Mouse (Mus musculus) myocyte (in vitro differentiated cells): ENCODE results near the gene Cracr2b.

Source experiments
- CEBPB ChIP-seq: IDR thresholded peaks from 2 replicates; pipeline ENCODE4 v1.6.1; 2011; ENCODE audit warnings: mild to moderate bottlenecking, moderate library complexity; ENCODE audit not compliant: poor library complexity, insufficient read depth, severe bottlenecking
- MAX ChIP-seq: IDR thresholded peaks from one replicate; pipeline ENCODE4 v1.6.1; 2011; ENCODE audit warnings: low read depth, mild to moderate bottlenecking, control low read depth
- MYOD1 ChIP-seq, 3 experiments: IDR thresholded peaks; one replicate each; pipeline ENCODE4 v1.6.1; 2011; ENCODE audit warnings: control low read depth in 2 of 3, low read depth in 2 of 3, mild to moderate bottlenecking in 2 of 3, moderate library complexity in 1 of 3; ENCODE audit not compliant: insufficient read length in 2 of 3, control insufficient read depth in 1 of 3
- MYOG ChIP-seq, 3 experiments: IDR thresholded peaks; one replicate each; pipeline ENCODE4 v1.6.1; 2011; ENCODE audit warnings: control low read depth in 2 of 3, low read depth in 2 of 3, mild to moderate bottlenecking in 2 of 3; ENCODE audit not compliant: insufficient read length in 2 of 3, control insufficient read depth in 1 of 3, insufficient read depth in 1 of 3
- POLR2A ChIP-seq: IDR thresholded peaks from one replicate; pipeline ENCODE4 v1.6.1; 2011; ENCODE audit warnings: low read depth, mild to moderate bottlenecking, control low read depth, moderate library complexity; ENCODE audit not compliant: insufficient read length
- POLR2AphosphoS2 ChIP-seq: IDR thresholded peaks from one replicate; pipeline ENCODE4 v1.6.1; 2011; ENCODE audit warnings: low read depth, control low read depth; ENCODE audit not compliant: insufficient read length
- REST ChIP-seq: IDR thresholded peaks from one replicate; pipeline ENCODE4 v1.6.1; 2011; ENCODE audit warnings: mild to moderate bottlenecking, control low read depth, moderate library complexity; ENCODE audit not compliant: insufficient read depth, insufficient read length
- SRF ChIP-seq: IDR thresholded peaks from one replicate; pipeline ENCODE4 v1.6.1; 2011; ENCODE audit warnings: low read depth; ENCODE audit not compliant: control insufficient read depth, insufficient read length
- TCF12 ChIP-seq: IDR thresholded peaks from one replicate; pipeline ENCODE4 v1.6.1; 2011; ENCODE audit warnings: mild to moderate bottlenecking, control low read depth; ENCODE audit not compliant: poor library complexity, insufficient read depth, severe bottlenecking
- USF1 ChIP-seq: IDR thresholded peaks from one replicate; pipeline ENCODE4 v1.6.1; 2011; ENCODE audit warnings: low read depth, mild to moderate bottlenecking, control low read depth, moderate library complexity

DNA sequence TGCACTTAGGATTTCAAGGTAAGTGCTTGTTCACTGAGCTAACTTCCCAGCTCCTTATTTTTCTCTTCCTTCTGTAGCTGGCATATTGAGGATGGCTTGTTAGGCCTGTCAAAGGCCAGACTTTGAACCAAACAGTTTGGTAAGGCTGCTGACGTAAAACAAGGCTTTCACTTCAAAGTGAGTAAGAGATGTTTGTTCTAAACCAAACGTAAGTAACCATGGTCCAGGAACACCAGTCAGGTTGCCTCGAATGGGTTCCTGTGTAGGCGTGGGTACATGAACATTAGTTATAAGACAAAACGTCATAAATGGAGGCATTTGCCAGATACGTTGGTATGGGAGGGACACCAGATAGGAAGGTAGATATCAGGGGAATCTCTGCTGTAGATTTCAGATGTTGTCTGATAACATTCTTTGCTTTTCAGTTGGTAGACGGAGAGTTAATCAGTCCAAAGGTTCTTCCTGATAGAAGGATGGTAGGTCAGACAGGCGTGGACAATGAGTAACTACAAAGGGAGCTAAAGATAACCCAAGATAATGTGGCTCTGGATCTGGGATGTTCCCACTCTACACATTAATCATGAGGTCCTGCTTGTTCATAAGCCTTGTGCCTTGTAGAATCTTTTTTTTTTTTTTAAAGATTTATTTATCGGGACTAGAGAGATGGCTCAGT is 40.7 kb upstream of the Cracr2b start:
- TF ChIP-seq USF1, result no peak
- TF ChIP-seq POLR2A, result no peak
- TF ChIP-seq MAX, result no peak
- TF ChIP-seq POLR2AphosphoS2, result no peak
- no peak for TF ChIP-seq MYOD1 (IDR thresholded peaks at IDR 0.05; ENCODE audit: control insufficient read depth in 1 of 3, insufficient read length in 2 of 3, low read depth in 2 of 3)
- no peak for TF ChIP-seq SRF
- TF ChIP-seq REST, result no peak
- TF ChIP-seq MYOG (IDR thresholded peaks at IDR 0.05; ENCODE audit: control insufficient read depth in 1 of 3, insufficient read depth in 1 of 3, insufficient read length in 2 of 3, low read depth in 2 of 3), result no peak
- TF ChIP-seq TCF12, result no peak
- TF ChIP-seq CEBPB, result no peak
